Mouse (Mus musculus) gastrocnemius, adult 2 months (tissue): Measurements from ENCODE around the gene Rufy4. TPM values are rescaled to one million over a fixed set of nuclear protein-coding genes. Genes with fewer than 3 reads are reported as not detected.

Experiments
- DNase-seq: peaks from one replicate; pipeline ENCODE4 v3.0.0; 2022
- H3K27ac ChIP-seq: fragments of 200-600 bp; 2 replicates; pipeline ENCODE4 v1.8.1; 2022; ENCODE audit warnings: mild to moderate bottlenecking
- H3K4me3 ChIP-seq: fragments of 200-600 bp; 2 replicates; pipeline ENCODE4 v1.8.1; 2022; ENCODE audit warnings: mild to moderate bottlenecking, moderate library complexity
- CTCF ChIP-seq: fragments of 200-600 bp; IDR thresholded peaks from 2 replicates; pipeline ENCODE4 v1.8.1; 2022; ENCODE audit warnings: antibody characterized with exemption, mild to moderate bottlenecking, moderate library complexity
- intact Hi-C: fragments of 180-260 bp; cut with DNase I; formaldehyde crosslinking; loops from one replicate; pipeline ENCODE4 v1.15.1; 2025
- total RNA-seq, 2 experiments: library from RNA; stranded (reverse); gene quantifications; 2 replicates each; pipeline ENCODE4 v1.2.3; 2021

Gene Rufy4
- total RNA-seq, 2 experiments from 2014 or later = 0.08 TPM; not detected in 1

- intact Hi-C loops = no loop called here
- no peak for DNase-seq
- no peak for TF ChIP-seq CTCF
- Histone ChIP-seq H3K4me3 (no peak overlapping the region), H3K27ac (no peak overlapping the region)
Measured at GRCm38 (mm10) chr1:74110932-74111695, 14.2 kb upstream of the Rufy4 start.

- no peak for TF ChIP-seq CTCF
- no peak overlapping the region for H3K27ac ChIP-seq
- intact Hi-C loops = no loop called here
Measured at GRCm38 (mm10) chr1:74111696-74112030, 13.7 kb upstream of the Rufy4 start.

GRCm38 (mm10) chr1:74113071-74113470, 12.3 kb upstream of the Rufy4 start:
- no peak for DNase-seq
- H3K4me3 ChIP-seq = no peak overlapping the region
- H3K27ac ChIP-seq = peak overlapping the region; percentile 16; the same call in 1 of the 2 replicates
- intact Hi-C loops = no loop called here
- TF ChIP-seq CTCF = no peak

More at GRCm38 (mm10) chr1:74111696-74112030, 13.7 kb upstream of the Rufy4 start:
- DNase-seq = no peak
- no peak overlapping the region for H3K4me3 ChIP-seq

- Histone ChIP-seq H3K27ac (no peak overlapping the region), H3K4me3 (no peak overlapping the region)
- no peak for DNase-seq
- intact Hi-C loops = no loop called here
- no peak for TF ChIP-seq CTCF
Measured at GRCm38 (mm10) chr1:74117876-74118275, 7.5 kb upstream of the Rufy4 start.

GRCm38 (mm10) chr1:74119115-74119514, 6.2 kb upstream of the Rufy4 start:
- DNase-seq = peak; percentile 53
- TF ChIP-seq CTCF = no peak
- no peak overlapping the region; the same call in 1 of the 2 replicates for H3K27ac ChIP-seq
- no peak overlapping the region for H3K4me3 ChIP-seq
- intact Hi-C loops = no loop called here

GRCm38 (mm10) chr1:74121138-74121537, 4.2 kb upstream of the Rufy4 start:
- TF ChIP-seq CTCF = no peak
- no peak for DNase-seq
- no peak overlapping the region for H3K4me3 ChIP-seq
- H3K27ac ChIP-seq = no peak overlapping the region
- intact Hi-C loops = no loop called here

- TF ChIP-seq CTCF = no peak
- intact Hi-C loops = no loop called here
- no peak overlapping the region for H3K4me3 ChIP-seq
- peak; percentile 59 for DNase-seq
- no peak overlapping the region for H3K27ac ChIP-seq
Measured at GRCm38 (mm10) chr1:74121821-74122576, 3.3 kb upstream of the Rufy4 start.

GRCm38 (mm10) chr1:74123215-74123614, 2.1 kb upstream of the Rufy4 start:
- no peak for DNase-seq
- TF ChIP-seq CTCF = no peak
- intact Hi-C loops = no loop called here
- Histone ChIP-seq H3K27ac (no peak overlapping the region), H3K4me3 (no peak overlapping the region)

- intact Hi-C loops = loop anchor here (2.0 kb wide), 2 partner anchors 40 to 128 kb away; no protein-coding TSS in a partner anchor
- H3K4me3 ChIP-seq = peak within 1 kb of the TSS; percentile 70
- peak; percentile 64 for DNase-seq
- no peak for TF ChIP-seq CTCF
- H3K27ac ChIP-seq = peak within 1 kb of the TSS; percentile 20; the same call in 1 of the 2 replicates
Measured at GRCm38 (mm10) chr1:74124021-74124981, 1.0 kb upstream of the Rufy4 start, which contains the start of gene Tns1. Gene Tns1 (minus strand): TSS chr1:74124449.

GRCm38 (mm10) chr1:74130883-74131659, 5.7 kb downstream of the Rufy4 start:
- no peak overlapping the region for H3K4me3 ChIP-seq
- no peak for DNase-seq
- intact Hi-C loops = no loop called here
- TF ChIP-seq CTCF = no peak
- H3K27ac ChIP-seq = no peak overlapping the region

GRCm38 (mm10) chr1:74132011-74132410, 6.7 kb downstream of the Rufy4 start:
- no peak for TF ChIP-seq CTCF
- intact Hi-C loops = no loop called here
- DNase-seq = no peak
- Histone ChIP-seq H3K4me3 (no peak overlapping the region), H3K27ac (no peak overlapping the region)

- TF ChIP-seq CTCF = no peak
- Histone ChIP-seq H3K4me3 (no peak overlapping the region), H3K27ac (no peak overlapping the region)
- intact Hi-C loops = no loop called here
- DNase-seq = peak; percentile 60
Measured at GRCm38 (mm10) chr1:74133954-74134353, 8.6 kb downstream of the Rufy4 start.
